In the genomic region with DNA sequence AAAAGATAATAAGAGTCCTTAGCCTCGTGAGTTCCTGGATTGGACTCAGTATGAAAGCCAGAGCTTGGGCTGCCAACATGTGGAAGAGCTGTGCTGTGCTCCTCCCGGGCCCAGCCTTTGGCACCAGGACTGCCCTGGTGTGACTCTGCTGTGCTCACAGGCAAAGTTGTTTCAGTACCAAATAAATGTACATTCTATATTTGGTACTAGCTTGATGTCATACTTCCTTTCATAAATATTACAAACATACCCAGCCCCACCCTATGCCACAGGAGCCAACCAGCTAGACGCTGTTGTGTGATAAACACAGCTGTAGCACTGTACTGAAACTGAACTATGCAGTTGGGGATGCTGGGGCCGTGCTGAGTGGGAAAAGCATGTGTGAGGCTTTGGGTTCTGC, we compare ENCODE assay signal across 8 mouse cellular contexts.
DNase-seq lines count a peak whose midpoint lies in the region; ATAC-seq lines count a peak whose summit lies in the region.

No protein-coding gene starts in this region.

- no peak overlapping the region for H3K9ac ChIP-seq in kidney, embryonic 15.5 days

- 53% methylated on average over 4 of the region's 4 CpGs for WGBS in kidney, embryonic 15.5 days

- no peak overlapping the region for H3K4me2 ChIP-seq in kidney, embryonic 15.5 days

- H3K36me3 ChIP-seq in kidney, embryonic 15.5 days: no peaks in the 10 kb centered on the region

- H3K4me1 ChIP-seq in kidney, embryonic 15.5 days: peaks cover 20% of the 10 kb centered on the region

- H3K9me3 ChIP-seq in kidney, embryonic 15.5 days (replicated peaks): no peaks in the 10 kb centered on the region

- H3K27me3 ChIP-seq in kidney, embryonic 15.5 days: no peaks in the 10 kb centered on the region

- peak overlapping the region; percentile 66 for H3K27ac ChIP-seq in kidney, embryonic 15.5 days

- H3K4me3 ChIP-seq in kidney, embryonic 15.5 days (replicated peaks): no peak overlapping the region

- peak; percentile 64; the same call in 1 of the 2 replicates for ATAC-seq in kidney, embryonic 15.5 days (replicated peaks; ENCODE audit: low FRiP score)
- no peak for ATAC-seq in granulocyte monocyte progenitor cell, adult 5-6 weeks (replicated peaks; ENCODE audit: poor library complexity, severe bottlenecking)

- peak; percentile 15 for DNase-seq in kidney, adult 18-20 months
- no peak for DNase-seq in kidney, postnatal 25 days
- DNase-seq in NIH3T3 (ENCODE audit: low read depth): peak; percentile 75
- peak; percentile 67 for DNase-seq in naive thymus-derived CD4-positive, alpha-beta T cell, adult 2 months (ENCODE audit: low read depth)
- DNase-seq in thymus, postnatal 36 days: no peak
- DNase-seq in cerebellum, postnatal 10 days: no peak

Comparison
In these comparisons a context has a peak if more than half of its experiments do, and no peak if none do; other contexts are left out.
1. DNase-seq: peak in kidney, adult 18-20 months (single experiment), NIH3T3 (single experiment) and naive thymus-derived CD4-positive, alpha-beta T cell, adult 2 months (single experiment); none in kidney, postnatal 25 days (0 of 2), thymus, postnatal 36 days (0 of 2) and cerebellum, postnatal 10 days (0 of 2).